Mouse (Mus musculus) forebrain, embryonic 15.5 days (tissue): Measurements from ENCODE around the gene Pcgf3. TPM values are rescaled to one million over a fixed set of nuclear protein-coding genes. Genes with fewer than 3 reads are reported as not detected.

ENCODE experiments used
- ATAC-seq: fragments of 200-750 bp; cut with Nextera tagmentation; replicated peaks from 2 replicates; pipeline ENCODE4 v1.8.0; 2017; ENCODE audit warnings: mild to moderate bottlenecking, moderate TSS enrichment, moderate library complexity
- H3K27ac ChIP-seq: fragments of 300-500 bp; sonication (generic); replicated peaks from 2 replicates; pipeline ENCODE4 v1.5.1; 2015; ENCODE audit warnings: mild to moderate bottlenecking, inconsistent platforms
- H3K27me3 ChIP-seq: fragments of 300-500 bp; sonication (generic); 2 replicates; pipeline ENCODE4 v1.6.1; 2015; ENCODE audit warnings: inconsistent platforms
- H3K36me3 ChIP-seq: fragments of 300-500 bp; sonication (generic); 2 replicates; pipeline ENCODE4 v1.6.1; 2015; ENCODE audit warnings: mild to moderate bottlenecking, inconsistent platforms
- H3K4me1 ChIP-seq: fragments of 300-500 bp; sonication (generic); 2 replicates; pipeline ENCODE4 v1.6.1; 2015; ENCODE audit warnings: inconsistent platforms
- H3K4me2 ChIP-seq: fragments of 300-500 bp; sonication (generic); replicated peaks from 2 replicates; pipeline ENCODE4 v1.6.1; 2015; ENCODE audit warnings: mild to moderate bottlenecking, inconsistent platforms
- H3K4me3 ChIP-seq: fragments of 300-500 bp; sonication (generic); 2 replicates; pipeline ENCODE4 v1.5.1; 2015; ENCODE audit warnings: mild to moderate bottlenecking, inconsistent platforms
- H3K9ac ChIP-seq: fragments of 300-500 bp; sonication (generic); replicated peaks from 2 replicates; pipeline ENCODE4 v1.6.1; 2015; ENCODE audit warnings: mild to moderate bottlenecking, inconsistent platforms
- H3K9me3 ChIP-seq: fragments of 300-500 bp; sonication (generic); 2 replicates; pipeline ENCODE4 v1.6.1; 2016; ENCODE audit warnings: inconsistent platforms
- WGBS: fragments of 180-500 bp; shearing (Covaris S2); methylation state at CpG from one replicate; pipeline ENCODE4 v1.1.7; 2015; ENCODE audit warnings: mixed read lengths; 5-methylcytosine and 5-hydroxymethylcytosine counted together
- polyA plus RNA-seq: library from polyadenylated mRNA; unstranded; fragments of >200 nt; fragmentation: Nextera tagmentation; extraction: Ambion mirVana; gene quantifications from 2 replicates; pipeline ENCODE4 v1.2.1, GENCODE M21; 2015

The Pcgf3 gene
- polyA plus RNA-seq = 33.3 and 36.5 TPM in 2 replicates

GRCm38 (mm10) chr5:108461082-108462065 is at the start of gene Pcgf3:
Pcgf3 (plus strand) TSS chr5:108461232.
- peak within 1 kb of the TSS; percentile 99 for H3K9ac ChIP-seq

DNA sequence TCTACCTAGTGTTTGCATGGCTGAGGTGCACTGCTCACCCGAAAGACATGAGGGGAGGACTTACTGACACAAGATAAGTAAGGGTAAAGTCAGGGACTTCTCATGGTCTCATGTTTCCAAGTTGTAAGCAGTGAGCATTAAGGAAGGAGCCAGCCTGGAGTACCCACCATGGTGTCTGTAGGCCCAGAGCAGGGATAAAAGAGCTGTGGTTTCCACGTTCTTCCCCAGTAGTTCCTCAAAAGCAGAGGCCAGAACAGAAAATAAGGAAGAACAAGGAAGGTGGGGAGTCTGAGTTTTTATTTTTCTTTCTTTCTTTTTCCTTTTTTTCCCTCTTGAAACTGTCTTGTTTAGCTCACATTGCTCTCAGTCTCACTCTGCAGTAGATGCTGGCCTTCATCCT is 46.3 kb upstream of the Pcgf3 start:
- H3K36me3 ChIP-seq = no peaks in the 10 kb centered on the region
- no peak overlapping the region for H3K4me2 ChIP-seq
- no peak overlapping the region for H3K27ac ChIP-seq
- H3K9ac ChIP-seq = no peak overlapping the region
- no peak overlapping the region for H3K4me3 ChIP-seq
- ATAC-seq = no peak
- H3K9me3 ChIP-seq = no peaks in the 10 kb centered on the region
- no peaks in the 10 kb centered on the region for H3K4me1 ChIP-seq
- WGBS = 73% methylated on average over 2 of the region's 2 CpGs
- H3K27me3 ChIP-seq = no peaks in the 10 kb centered on the region

More at GRCm38 (mm10) chr5:108461082-108462065, at the start of gene Pcgf3:
- peak; percentile 96 for ATAC-seq
- H3K4me3 ChIP-seq = peak within 1 kb of the TSS; percentile 95
- H3K4me2 ChIP-seq = peak within 1 kb of the TSS; percentile 90
- H3K4me1 ChIP-seq = peaks cover 42% of the 10 kb centered on the region
- H3K27me3 ChIP-seq = peaks cover 6% of the 10 kb centered on the region; the same call in 1 of the 2 replicates
- H3K27ac ChIP-seq = peak within 1 kb of the TSS; percentile 88
- under 1% methylated on average over 61 of the region's 62 CpGs for WGBS
- no peaks in the 10 kb centered on the region for H3K36me3 ChIP-seq
- no peaks in the 10 kb centered on the region for H3K9me3 ChIP-seq

- Histone ChIP-seq H3K9me3 (no peaks in the 10 kb centered on the region), H3K4me2 (no peak overlapping the region), H3K4me1 (no peaks in the 10 kb centered on the region), H3K9ac (no peak overlapping the region), H3K27ac (no peak overlapping the region), H3K4me3 (no peak overlapping the region), H3K27me3 (no peaks in the 10 kb centered on the region), H3K36me3 (no peaks in the 10 kb centered on the region)
- ATAC-seq = no peak
- WGBS = 79% methylated on average over 3 of the region's 3 CpGs
Measured at GRCm38 (mm10) chr5:108422741-108423140, 38.3 kb upstream of the Pcgf3 start.

DNA sequence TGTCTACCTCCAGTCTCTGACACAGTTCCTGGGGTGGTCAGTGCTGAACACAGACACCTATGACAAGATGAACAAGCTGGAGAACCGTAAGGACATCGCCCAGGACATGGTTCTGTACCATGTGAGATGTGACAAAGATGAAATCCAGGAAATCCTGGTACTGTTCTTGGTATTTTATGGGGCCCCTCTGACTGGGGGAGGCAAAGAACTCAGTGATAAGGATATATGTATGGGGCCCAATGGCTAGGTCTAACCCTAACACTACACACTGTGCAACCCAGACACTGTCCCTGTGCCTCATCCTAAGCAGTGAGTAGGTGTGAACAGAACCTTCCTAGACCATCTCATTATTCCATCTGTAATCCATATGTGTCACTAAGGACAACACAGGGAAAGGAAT is 37.6 kb upstream of the Pcgf3 start:
- no peak for ATAC-seq
- no peak overlapping the region for H3K9ac ChIP-seq
- H3K36me3 ChIP-seq = no peaks in the 10 kb centered on the region
- H3K4me2 ChIP-seq = no peak overlapping the region
- no peak overlapping the region for H3K27ac ChIP-seq
- H3K4me3 ChIP-seq = no peak overlapping the region
- no peaks in the 10 kb centered on the region for H3K4me1 ChIP-seq
- H3K27me3 ChIP-seq = no peaks in the 10 kb centered on the region
- H3K9me3 ChIP-seq = no peaks in the 10 kb centered on the region
- WGBS = 93% methylated on average over 2 of the region's 2 CpGs

- no peaks in the 10 kb centered on the region for H3K27me3 ChIP-seq
- no peak overlapping the region for H3K27ac ChIP-seq
- H3K4me1 ChIP-seq = no peaks in the 10 kb centered on the region
- H3K4me2 ChIP-seq = no peak overlapping the region
- WGBS = 67% methylated on average over 1 of the region's 1 CpGs
- H3K36me3 ChIP-seq = peaks cover 21% of the 10 kb centered on the region
- no peak overlapping the region for H3K4me3 ChIP-seq
- no peak overlapping the region for H3K9ac ChIP-seq
- no peak for ATAC-seq
- no peaks in the 10 kb centered on the region for H3K9me3 ChIP-seq
Measured at GRCm38 (mm10) chr5:108427186-108427585, 33.8 kb upstream of the Pcgf3 start.

GRCm38 (mm10) chr5:108431196-108431595 is 29.8 kb upstream of the Pcgf3 start:
- Histone ChIP-seq H3K36me3 (peaks cover 21% of the 10 kb centered on the region), H3K9ac (no peak overlapping the region), H3K27me3 (no peaks in the 10 kb centered on the region), H3K27ac (no peak overlapping the region), H3K9me3 (no peaks in the 10 kb centered on the region), H3K4me1 (peaks cover 13% of the 10 kb centered on the region), H3K4me2 (no peak overlapping the region), H3K4me3 (no peak overlapping the region)
- no peak for ATAC-seq
- WGBS = 91% methylated on average over 6 of the region's 6 CpGs

DNA sequence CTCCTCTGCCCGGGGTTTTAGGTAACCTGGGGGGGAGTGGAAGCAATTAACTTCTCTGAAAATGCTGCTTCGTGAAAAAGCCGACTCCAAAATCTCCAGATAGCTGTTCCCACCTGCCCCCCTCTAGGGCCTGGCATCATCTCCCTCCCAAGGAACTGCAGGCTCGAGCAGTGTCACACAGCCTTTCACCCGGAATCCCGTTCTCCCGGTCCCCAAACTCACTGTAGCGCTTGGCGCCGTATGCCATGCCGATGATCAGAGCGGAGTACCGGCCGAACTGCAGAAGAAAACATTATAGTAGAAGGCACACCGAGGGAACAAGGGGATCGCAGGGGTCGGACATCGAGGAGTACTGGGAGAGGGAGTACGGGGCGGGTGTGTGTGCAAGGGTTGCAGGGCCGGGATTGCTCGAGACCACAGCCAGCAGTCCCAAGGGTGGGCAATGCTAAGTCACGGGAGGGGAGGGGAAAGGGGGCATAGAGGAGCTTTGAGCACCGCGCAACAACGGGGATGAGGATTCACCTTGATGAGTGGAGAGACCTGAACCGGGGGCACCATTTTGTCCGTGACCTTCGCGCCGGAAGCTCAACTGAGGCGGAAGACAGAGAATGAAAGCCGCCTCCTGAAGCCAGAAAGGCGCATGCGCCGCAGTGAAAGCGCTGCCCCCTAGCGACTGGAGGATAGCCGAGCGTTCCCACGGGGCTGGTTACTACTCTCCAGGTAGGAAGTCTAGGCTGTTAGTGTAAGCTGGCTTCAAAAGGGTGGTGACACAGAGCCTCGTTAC is 27.0 kb upstream of the Pcgf3 start, which contains the start of gene Atp5k:
TSS of gene Atp5k (minus strand) at position 645 of the 784 bp plus-strand sequence.
- no peaks in the 10 kb centered on the region for H3K9me3 ChIP-seq
- no peak within 1 kb of the TSS for H3K27ac ChIP-seq
- peaks cover 21% of the 10 kb centered on the region for H3K36me3 ChIP-seq
- peak within 1 kb of the TSS; percentile 91 for H3K4me2 ChIP-seq
- H3K9ac ChIP-seq = peak within 1 kb of the TSS; percentile 86
- no peaks in the 10 kb centered on the region for H3K27me3 ChIP-seq
- WGBS = under 1% methylated on average over 42 of the region's 42 CpGs
- peaks cover 13% of the 10 kb centered on the region for H3K4me1 ChIP-seq
- peak; percentile 88 for ATAC-seq
- H3K4me3 ChIP-seq = peak within 1 kb of the TSS; percentile 93

DNA sequence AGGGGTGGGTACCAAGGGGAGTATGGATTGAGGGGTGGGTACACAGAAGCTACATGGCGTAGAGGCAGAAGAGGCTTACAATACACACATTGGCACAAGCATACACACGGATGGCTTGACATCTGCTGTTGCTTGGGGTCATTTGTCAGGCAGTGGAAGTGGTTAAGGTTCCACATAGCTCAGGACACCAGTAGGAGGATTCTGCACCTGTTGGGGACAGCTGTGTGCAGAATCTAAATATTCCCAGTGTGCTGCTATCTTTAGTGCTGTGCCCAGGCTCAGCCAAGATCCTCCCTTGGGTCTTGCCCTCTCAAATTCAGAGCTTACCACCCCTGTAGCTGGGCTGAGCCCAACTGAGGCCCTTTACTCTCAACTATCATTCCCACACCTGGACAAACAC is 24.9 kb upstream of the Pcgf3 start:
- 80% methylated on average over 2 of the region's 2 CpGs for WGBS
- H3K27me3 ChIP-seq = no peaks in the 10 kb centered on the region
- no peak for ATAC-seq
- H3K4me2 ChIP-seq = no peak overlapping the region
- H3K4me3 ChIP-seq = no peak overlapping the region
- H3K4me1 ChIP-seq = peaks cover 13% of the 10 kb centered on the region
- H3K36me3 ChIP-seq = peaks cover 7% of the 10 kb centered on the region
- H3K9ac ChIP-seq = no peak overlapping the region
- no peak overlapping the region for H3K27ac ChIP-seq
- H3K9me3 ChIP-seq = no peaks in the 10 kb centered on the region

DNA sequence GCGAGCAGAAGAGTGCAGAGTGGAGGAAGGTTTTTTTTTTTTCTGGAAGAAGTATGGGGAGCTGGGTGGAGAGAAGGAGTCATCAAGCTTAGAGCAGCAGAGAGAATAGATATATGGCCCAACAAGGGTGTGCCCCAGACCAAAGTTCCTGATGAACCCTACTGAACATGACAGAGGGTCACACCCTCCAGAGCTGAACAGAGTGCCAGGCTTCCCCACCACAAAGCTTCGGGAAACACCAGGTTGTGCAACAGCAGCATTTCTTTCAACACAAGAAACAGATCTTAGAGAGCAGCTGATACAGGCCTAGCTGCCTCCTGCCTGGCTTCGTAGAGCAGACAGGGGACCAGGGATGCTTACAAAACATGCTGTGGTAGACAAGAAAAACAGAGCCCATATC is 14.1 kb upstream of the Pcgf3 start:
- Histone ChIP-seq H3K4me3 (no peak overlapping the region), H3K9ac (no peak overlapping the region), H3K9me3 (no peaks in the 10 kb centered on the region), H3K27ac (no peak overlapping the region), H3K27me3 (peaks cover 17% of the 10 kb centered on the region; the same call in 1 of the 2 replicates), H3K4me2 (no peak overlapping the region), H3K4me1 (no peaks in the 10 kb centered on the region; the same call in 1 of the 2 replicates), H3K36me3 (no peaks in the 10 kb centered on the region)
- WGBS = 84% methylated on average over 3 of the region's 3 CpGs
- no peak for ATAC-seq

DNA sequence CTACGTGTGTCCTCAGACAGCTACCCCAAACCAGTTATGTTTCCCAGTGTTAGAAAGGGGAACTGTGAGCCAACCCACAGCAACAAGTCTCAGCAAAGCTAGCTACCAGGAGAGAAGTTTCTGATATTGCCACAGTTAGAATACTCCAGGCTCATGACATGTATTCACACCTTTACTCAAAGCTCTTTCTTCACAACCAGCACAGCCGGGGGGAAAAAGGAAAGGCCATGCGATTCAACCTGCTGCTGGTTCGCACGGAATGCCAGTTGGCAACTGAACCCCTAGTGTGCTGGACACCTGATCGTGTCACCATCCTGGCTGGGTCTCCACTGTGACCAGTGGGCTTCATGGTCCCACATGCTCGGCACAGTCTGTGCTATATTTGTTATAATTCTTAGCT is 13.2 kb upstream of the Pcgf3 start:
- Histone ChIP-seq H3K4me2 (no peak overlapping the region), H3K9me3 (no peaks in the 10 kb centered on the region), H3K27me3 (peaks cover 17% of the 10 kb centered on the region; the same call in 1 of the 2 replicates), H3K36me3 (no peaks in the 10 kb centered on the region), H3K4me3 (no peak overlapping the region), H3K4me1 (no peaks in the 10 kb centered on the region; the same call in 1 of the 2 replicates), H3K9ac (no peak overlapping the region), H3K27ac (no peak overlapping the region)
- WGBS = 83% methylated on average over 7 of the region's 7 CpGs
- ATAC-seq = no peak

DNA sequence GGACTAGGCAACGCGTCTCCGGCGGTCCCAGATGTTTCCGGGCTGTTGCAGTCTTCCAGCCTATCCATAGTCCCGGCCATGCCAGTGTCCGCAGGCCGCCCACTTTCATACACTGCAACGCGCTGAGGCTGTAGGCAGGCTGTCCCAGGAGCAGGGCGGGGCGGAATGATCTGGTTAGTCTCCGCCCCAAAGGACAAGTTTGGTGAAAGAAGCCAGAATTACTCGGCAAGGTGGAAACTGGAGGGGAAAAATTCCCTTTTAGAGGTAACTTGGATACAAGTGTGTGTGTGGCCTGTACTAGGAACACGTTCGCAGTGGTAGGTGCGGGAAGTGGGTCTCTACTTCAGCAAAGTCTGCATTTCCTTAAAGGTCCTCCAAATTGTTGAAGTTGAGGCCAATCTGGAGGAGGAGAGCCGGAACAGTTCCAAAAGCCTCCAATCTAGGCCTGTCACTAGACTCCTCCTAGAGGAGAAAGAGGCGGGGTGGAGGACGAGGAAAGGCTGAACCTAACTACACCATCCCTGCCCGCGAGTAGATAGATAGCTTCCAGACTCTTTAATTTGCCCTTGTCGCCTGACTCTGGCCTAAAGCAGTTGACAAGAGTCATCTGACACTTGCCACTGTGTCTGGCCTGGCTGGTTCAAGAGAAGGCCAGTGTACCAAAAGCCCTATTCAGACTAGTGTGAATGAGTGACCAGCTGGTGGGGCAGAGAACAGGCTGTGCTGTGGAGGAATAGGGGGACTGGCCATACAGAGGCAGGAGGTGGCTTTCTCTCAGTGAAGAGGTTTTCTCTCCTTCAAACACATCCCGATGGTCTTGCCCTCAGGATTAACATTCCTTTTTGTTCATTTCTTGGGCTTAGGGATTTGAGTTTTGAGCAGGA is 12.0 kb upstream of the Pcgf3 start, which contains the start of gene Mfsd7a:
TSS of gene Mfsd7a (minus strand) at position 107 of the 884 bp plus-strand sequence.
- Histone ChIP-seq H3K9me3 (no peaks in the 10 kb centered on the region), H3K9ac (no peak within 1 kb of the TSS), H3K4me2 (peak within 1 kb of the TSS; percentile 30), H3K36me3 (no peaks in the 10 kb centered on the region), H3K27me3 (peaks cover 17% of the 10 kb centered on the region; the same call in 1 of the 2 replicates), H3K27ac (no peak within 1 kb of the TSS), H3K4me1 (no peaks in the 10 kb centered on the region; the same call in 1 of the 2 replicates), H3K4me3 (peak within 1 kb of the TSS; percentile 14)
- peak; percentile 43; the same call in 1 of the 2 replicates for ATAC-seq
- WGBS = 16% methylated on average over 24 of the region's 24 CpGs
